Mouse (Mus musculus) spleen, postnatal 36 days (tissue): ENCODE measurements around the gene Ogdh.

Experiments
- DNase-seq, 2 experiments: peaks; one replicate each; pipeline ENCODE4 v3.0.0; 2022; ENCODE audit warnings: low spot score in 2 of 2, mixed read lengths in 1 of 2

Gene Ogdh

GRCm38 (mm10) chr11:6294632-6295031, 3.2 kb downstream of the Ogdh start:
- DNase-seq, result peak; percentile 27 to 66

GRCm38 (mm10) chr11:6296077-6296476, 4.6 kb downstream of the Ogdh start:
- no peak for DNase-seq

- no peak for DNase-seq
Observed at GRCm38 (mm10) chr11:6299435-6299834, 8.0 kb downstream of the Ogdh start.

GRCm38 (mm10) chr11:6302793-6303192, 11.4 kb downstream of the Ogdh start:
- no peak for DNase-seq

- DNase-seq, result no peak
Observed at GRCm38 (mm10) chr11:6305943-6306430, 14.6 kb downstream of the Ogdh start.

GRCm38 (mm10) chr11:6308181-6308580, 16.7 kb downstream of the Ogdh start:
- DNase-seq, result no peak

GRCm38 (mm10) chr11:6313874-6314406, 22.5 kb downstream of the Ogdh start:
- no peak for DNase-seq

- DNase-seq, result no peak
Observed at GRCm38 (mm10) chr11:6316821-6317220, 25.4 kb downstream of the Ogdh start.

GRCm38 (mm10) chr11:6318559-6318958, 27.1 kb downstream of the Ogdh start:
- DNase-seq, result no peak

GRCm38 (mm10) chr11:6319374-6319773, 27.9 kb downstream of the Ogdh start:
- DNase-seq, result no peak

- DNase-seq, result no peak
Observed at GRCm38 (mm10) chr11:6322086-6322485, 30.7 kb downstream of the Ogdh start.

GRCm38 (mm10) chr11:6323348-6323747, 31.9 kb downstream of the Ogdh start:
- no peak for DNase-seq

GRCm38 (mm10) chr11:6331256-6331655, 39.8 kb downstream of the Ogdh start:
- DNase-seq, result no peak

- no peak for DNase-seq
Observed at GRCm38 (mm10) chr11:6332606-6333005, 41.2 kb downstream of the Ogdh start.

GRCm38 (mm10) chr11:6333403-6333802, 42.0 kb downstream of the Ogdh start:
- DNase-seq, result no peak

- no peak for DNase-seq
Observed at GRCm38 (mm10) chr11:6335321-6335720, 43.9 kb downstream of the Ogdh start.

GRCm38 (mm10) chr11:6336689-6337088, 45.3 kb downstream of the Ogdh start:
- DNase-seq, result no peak

- DNase-seq, result no peak
Observed at GRCm38 (mm10) chr11:6345956-6346355, 54.5 kb downstream of the Ogdh start.

GRCm38 (mm10) chr11:6346966-6347365, 55.5 kb downstream of the Ogdh start:
- no peak for DNase-seq

- DNase-seq, result no peak
Observed at GRCm38 (mm10) chr11:6348681-6349200, 57.3 kb downstream of the Ogdh start.

GRCm38 (mm10) chr11:6349586-6349985, 58.2 kb downstream of the Ogdh start:
- DNase-seq, result no peak

- no peak for DNase-seq
Observed at GRCm38 (mm10) chr11:6355106-6355505, 63.7 kb downstream of the Ogdh start.

- no peak for DNase-seq
Observed at GRCm38 (mm10) chr11:6364581-6365275, 73.3 kb downstream of the Ogdh start.
